Mouse (Mus musculus) olfactory bulb, adult 2 months (tissue): ENCODE measurements around the gene Rasgef1b. TPM values are rescaled to one million over a fixed set of nuclear protein-coding genes. Genes with fewer than 3 reads are reported as not detected.

Experiments
- H3K27ac ChIP-seq: fragments of 200-500 bp; 2 replicates; pipeline ENCODE4 v1.5.1; 2012; ENCODE audit warnings: low read depth, low read length; ENCODE audit not compliant: insufficient read depth
- H3K4me1 ChIP-seq: fragments of 200-500 bp; 2 replicates; pipeline ENCODE4 v1.6.1; 2012; ENCODE audit warnings: low read length; ENCODE audit not compliant: control insufficient read depth, insufficient read depth
- H3K4me3 ChIP-seq: fragments of 200-500 bp; 2 replicates; pipeline ENCODE4 v1.5.1; 2012; ENCODE audit warnings: mild to moderate bottlenecking, low read depth, low read length, moderate library complexity; ENCODE audit not compliant: insufficient read depth
- CTCF ChIP-seq: fragments of 200-500 bp; IDR thresholded peaks from 2 replicates; pipeline ENCODE4 v1.5.1; 2012; ENCODE audit warnings: low read depth, mild to moderate bottlenecking, low read length, moderate library complexity; ENCODE audit not compliant: insufficient read depth
- POLR2A ChIP-seq: fragments of 200-500 bp; IDR thresholded peaks from 2 replicates; pipeline ENCODE4 v1.6.1; 2012; ENCODE audit warnings: mild to moderate bottlenecking, low read depth, low read length, moderate library complexity; ENCODE audit not compliant: insufficient read depth
- WGBS: fragments of 180-500 bp; shearing (Covaris S2); methylation state at CpG from one replicate; pipeline ENCODE4 v1.1.7; 2018; 5-methylcytosine and 5-hydroxymethylcytosine counted together
- polyA plus RNA-seq: library from polyadenylated mRNA; stranded (reverse); fragments of >200 nt; gene quantifications from 2 replicates; pipeline ENCODE4 v1.2.4, GENCODE M21; 2012; ENCODE audit warnings: low replicate concordance; ENCODE audit not compliant: missing spikeins, insufficient read depth, insufficient read length

The Rasgef1b gene
- polyA plus RNA-seq, 1 experiment = not detected

DNA sequence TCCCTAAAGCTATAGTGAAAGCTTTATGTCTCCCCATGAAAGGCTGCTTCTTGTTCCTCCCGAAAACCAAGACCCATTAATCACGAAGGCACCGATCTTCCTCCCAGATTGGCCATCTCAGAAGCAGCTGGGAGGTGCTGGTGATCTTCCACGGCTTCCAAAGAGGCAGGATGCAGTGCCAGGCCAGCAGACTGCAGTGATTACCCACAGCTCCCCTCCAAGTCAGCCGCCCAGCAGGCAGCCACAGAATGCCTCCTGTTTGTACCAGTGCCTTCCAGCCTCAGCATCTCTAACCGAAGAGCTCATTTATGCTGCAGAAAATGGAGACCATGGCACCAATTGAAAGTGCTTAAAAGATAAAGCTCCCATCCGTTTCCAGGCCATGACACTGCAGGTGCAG, 131.2 kb downstream of the Rasgef1b start:
- WGBS = 38% methylated on average over 7 of the region's 7 CpGs

GRCm38 (mm10) chr5:99591348-99591747, 137.5 kb downstream of the Rasgef1b start:
- TF ChIP-seq POLR2A (no peak), CTCF (no peak)
- no peak overlapping the region for H3K27ac ChIP-seq
- 89% methylated on average over 6 of the region's 6 CpGs for WGBS
- no peak overlapping the region for H3K4me3 ChIP-seq
- no peaks in the 10 kb centered on the region for H3K4me1 ChIP-seq

More for the DNA sequence above, 131.2 kb downstream of the Rasgef1b start:
- H3K4me1 ChIP-seq = peaks cover 6% of the 10 kb centered on the region
- H3K4me3 ChIP-seq = no peak overlapping the region
- H3K27ac ChIP-seq = no peak overlapping the region
- TF ChIP-seq POLR2A = no peak
- TF ChIP-seq CTCF = no peak

- WGBS = 93% methylated on average over 4 of the region's 4 CpGs
- Histone ChIP-seq H3K27ac (no peak overlapping the region), H3K4me1 (no peaks in the 10 kb centered on the region), H3K4me3 (no peak overlapping the region)
- TF ChIP-seq POLR2A = no peak
- no peak for TF ChIP-seq CTCF
Observed at GRCm38 (mm10) chr5:99590539-99590938, 138.3 kb downstream of the Rasgef1b start.

DNA sequence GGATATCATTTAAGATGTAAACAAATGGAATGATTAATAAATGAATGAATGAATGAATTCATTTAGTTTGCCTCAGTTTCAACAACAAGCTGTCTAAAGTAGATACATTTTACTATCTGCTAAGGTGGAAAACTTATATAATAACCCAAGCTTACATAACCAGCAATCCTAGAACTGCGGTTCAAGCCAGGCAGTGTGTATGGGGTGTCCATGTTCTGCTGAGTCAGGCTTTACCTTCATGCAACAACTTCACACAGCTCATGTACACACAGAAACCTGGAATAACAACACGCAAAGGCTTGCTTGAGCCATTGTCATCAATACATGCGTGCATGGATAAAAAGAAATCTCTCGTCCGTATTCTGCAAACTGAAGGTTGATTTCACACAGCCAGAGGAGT, 140.9 kb downstream of the Rasgef1b start:
- no peak for TF ChIP-seq CTCF
- no peak for TF ChIP-seq POLR2A
- 86% methylated on average over 5 of the region's 5 CpGs for WGBS
- no peak overlapping the region for H3K4me3 ChIP-seq
- no peak overlapping the region for H3K27ac ChIP-seq
- no peaks in the 10 kb centered on the region for H3K4me1 ChIP-seq

- WGBS = 87% methylated on average over 4 of the region's 4 CpGs
- Histone ChIP-seq H3K4me1 (no peaks in the 10 kb centered on the region), H3K4me3 (no peak overlapping the region), H3K27ac (no peak overlapping the region)
- TF ChIP-seq POLR2A = no peak
- no peak for TF ChIP-seq CTCF
Observed at GRCm38 (mm10) chr5:99587589-99587988, 141.3 kb downstream of the Rasgef1b start.

GRCm38 (mm10) chr5:99586287-99586686, 142.6 kb downstream of the Rasgef1b start:
- Histone ChIP-seq H3K4me3 (no peak overlapping the region), H3K27ac (no peak overlapping the region), H3K4me1 (no peaks in the 10 kb centered on the region)
- WGBS = 68% methylated on average over 6 of the region's 6 CpGs
- TF ChIP-seq POLR2A (no peak), CTCF (no peak)

DNA sequence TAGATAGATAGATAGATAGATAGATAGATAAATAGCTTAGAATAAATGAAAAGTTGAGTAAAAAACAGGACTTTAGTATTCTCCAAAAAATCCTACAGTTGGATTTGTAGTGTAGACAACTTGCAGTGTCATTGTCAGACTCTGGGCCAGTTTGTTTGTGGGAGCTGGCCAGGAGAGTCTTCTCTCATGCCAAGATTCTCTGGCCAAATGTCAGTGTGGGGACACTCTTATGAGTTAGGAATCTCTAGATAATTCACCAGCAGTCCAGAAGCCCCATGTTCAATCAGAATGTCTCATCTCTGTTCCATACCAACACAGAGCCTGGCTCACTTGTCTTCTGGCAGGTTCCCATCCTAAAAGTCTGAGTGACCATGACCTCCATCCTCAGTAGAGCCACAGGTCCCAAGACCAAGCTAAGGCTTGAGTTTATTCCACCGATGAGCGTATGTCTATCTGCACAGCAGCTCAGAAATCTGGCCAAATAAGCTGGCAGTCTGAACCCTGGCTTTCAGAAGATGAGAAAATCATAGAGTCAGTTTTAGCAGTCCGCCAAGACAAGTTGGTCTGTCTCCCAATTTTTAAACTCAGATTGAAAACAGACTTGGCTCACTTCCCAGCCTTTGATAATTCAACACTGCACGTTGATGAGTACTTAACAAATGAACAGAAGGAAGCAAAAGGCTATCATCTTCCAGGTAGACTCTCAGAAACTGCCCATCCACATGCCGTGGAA, 143.5 kb downstream of the Rasgef1b start:
- no peak for TF ChIP-seq CTCF
- no peak for TF ChIP-seq POLR2A
- H3K4me1 ChIP-seq = no peaks in the 10 kb centered on the region
- no peak overlapping the region for H3K27ac ChIP-seq
- no peak overlapping the region for H3K4me3 ChIP-seq
- 38% methylated on average over 5 of the region's 5 CpGs for WGBS

DNA sequence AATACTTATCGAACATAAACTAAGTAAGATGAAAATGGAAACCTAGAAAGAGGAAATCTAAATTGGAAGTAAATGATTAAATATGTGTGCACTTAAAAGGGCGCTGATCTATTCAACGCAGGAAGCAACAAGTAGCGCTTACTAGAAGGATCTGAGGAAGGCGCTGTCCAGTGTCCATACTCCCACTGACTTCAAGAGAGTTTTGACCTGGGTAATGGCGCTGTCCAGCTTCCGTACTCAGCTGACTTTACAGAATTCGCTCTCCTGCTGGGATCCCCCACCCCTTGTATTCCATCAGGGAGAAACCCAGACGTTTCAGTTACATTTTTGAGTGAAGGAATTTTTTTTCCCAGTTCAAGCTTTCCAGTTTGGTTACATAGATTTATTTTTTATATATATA, 144.6 kb downstream of the Rasgef1b start:
- Histone ChIP-seq H3K4me3 (no peak overlapping the region), H3K4me1 (no peaks in the 10 kb centered on the region), H3K27ac (no peak overlapping the region)
- WGBS = 93% methylated on average over 9 of the region's 9 CpGs
- TF ChIP-seq CTCF = no peak
- no peak for TF ChIP-seq POLR2A

GRCm38 (mm10) chr5:99582055-99582454, 146.8 kb downstream of the Rasgef1b start:
- no peak overlapping the region for H3K27ac ChIP-seq
- WGBS = 49% methylated on average over 5 of the region's 5 CpGs
- H3K4me3 ChIP-seq = no peak overlapping the region
- TF ChIP-seq POLR2A (no peak), CTCF (no peak)
- H3K4me1 ChIP-seq = no peaks in the 10 kb centered on the region

DNA sequence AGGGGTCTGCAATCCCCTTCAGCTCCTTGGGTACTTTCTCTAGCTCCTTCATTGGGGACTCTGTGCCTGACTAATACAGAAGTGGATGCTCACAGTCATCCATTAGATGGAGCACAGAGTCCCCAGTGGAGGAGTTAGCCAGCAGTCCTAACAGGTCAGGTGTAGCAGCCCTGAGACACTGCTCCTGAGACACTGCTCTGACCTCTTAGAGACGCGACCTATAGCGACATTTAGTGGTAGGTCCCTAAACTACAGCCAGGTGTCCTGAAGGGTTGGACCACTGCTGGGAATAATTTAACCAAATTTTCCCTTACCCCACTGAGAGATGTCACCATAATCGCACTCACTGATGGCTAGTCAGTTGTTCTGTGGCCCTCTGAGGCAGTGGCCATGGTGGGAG, 150.2 kb downstream of the Rasgef1b start:
- Histone ChIP-seq H3K4me3 (no peak overlapping the region), H3K4me1 (no peaks in the 10 kb centered on the region), H3K27ac (no peak overlapping the region)
- 22% methylated on average over 4 of the region's 4 CpGs for WGBS
- TF ChIP-seq POLR2A (no peak), CTCF (no peak)
